Mouse (Mus musculus) kidney, adult 2 months (tissue): ENCODE data around the gene Pim1. TPM values are rescaled to one million over a fixed set of nuclear protein-coding genes. Genes with fewer than 3 reads are reported as not detected.
A peak's percentile ranks its signal among the peaks of the same experiment; 100 is the strongest.
"Not testable (repeated sequence)": the region's sequence is repeated elsewhere in the genome, so short reads cannot be mapped to it uniquely, and the experiment has no call there.

ENCODE experiments used
- DNase-seq: peaks from one replicate; pipeline ENCODE4 v3.0.0; 2021
- H3K27ac ChIP-seq: fragments of 200-500 bp; 2 replicates; pipeline ENCODE4 v1.5.1; 2012; ENCODE audit warnings: low read depth, low read length, control low read depth, inconsistent platforms; ENCODE audit not compliant: insufficient read depth
- H3K27me3 ChIP-seq: fragments of 200-500 bp; replicated peaks from 2 replicates; pipeline ENCODE4 v1.6.1; 2012; ENCODE audit warnings: mild to moderate bottlenecking, moderate library complexity, low read length, inconsistent platforms; ENCODE audit not compliant: control insufficient read depth, insufficient read depth
- H3K36me3 ChIP-seq: fragments of 200-500 bp; 2 replicates; pipeline ENCODE4 v1.6.1; 2012; ENCODE audit warnings: mild to moderate bottlenecking, moderate library complexity, low read length, inconsistent platforms; ENCODE audit not compliant: control insufficient read depth, insufficient read depth
- H3K4me1 ChIP-seq: fragments of 200-500 bp; 2 replicates; pipeline ENCODE4 v1.6.1; 2011; ENCODE audit warnings: low read length; ENCODE audit not compliant: control insufficient read depth, insufficient read depth
- H3K4me3 ChIP-seq: fragments of 200-500 bp; 2 replicates; pipeline ENCODE4 v1.5.1; 2011; ENCODE audit warnings: mild to moderate bottlenecking, low read depth, low read length, control low read depth; ENCODE audit not compliant: insufficient read depth
- CTCF ChIP-seq: fragments of 200-500 bp; conservative IDR thresholded peaks from 2 replicates; pipeline ENCODE4 v1.5.1; 2011; ENCODE audit warnings: low read depth, mild to moderate bottlenecking, control low read depth, low read length, moderate library complexity, mixed read lengths; ENCODE audit not compliant: insufficient read depth, insufficient read length
- POLR2A ChIP-seq: fragments of 200-500 bp; IDR thresholded peaks from one replicate; pipeline ENCODE4 v1.6.1; 2011; ENCODE audit warnings: low read depth, low read length, control low read depth
- WGBS: fragments of 180-500 bp; shearing (Covaris S2); methylation state at CpG from one replicate; pipeline ENCODE4 v1.1.7; 2018; 5-methylcytosine and 5-hydroxymethylcytosine counted together
- polyA plus RNA-seq: library from polyadenylated mRNA; depleted of rRNA; stranded (reverse); fragments of >200 nt; gene quantifications from 2 replicates; pipeline ENCODE4 v1.2.3, GENCODE M21; 2012

The Pim1 gene
- polyA plus RNA-seq, 1 experiment = 18.8 TPM

- H3K4me3 ChIP-seq = no peak overlapping the region
- H3K4me1 ChIP-seq = peaks cover 4% of the 10 kb centered on the region; the same call in 1 of the 2 replicates
- WGBS = 79% methylated on average over 12 of the region's 12 CpGs
- no peaks in the 10 kb centered on the region for H3K36me3 ChIP-seq
- no peak for TF ChIP-seq CTCF
- TF ChIP-seq POLR2A = no peak
- no peak for DNase-seq
- no peaks in the 10 kb centered on the region for H3K27me3 ChIP-seq
- no peak overlapping the region for H3K27ac ChIP-seq
Measured at GRCm38 (mm10) chr17:29508927-29509608, 18.5 kb downstream of the Pim1 start.

DNA sequence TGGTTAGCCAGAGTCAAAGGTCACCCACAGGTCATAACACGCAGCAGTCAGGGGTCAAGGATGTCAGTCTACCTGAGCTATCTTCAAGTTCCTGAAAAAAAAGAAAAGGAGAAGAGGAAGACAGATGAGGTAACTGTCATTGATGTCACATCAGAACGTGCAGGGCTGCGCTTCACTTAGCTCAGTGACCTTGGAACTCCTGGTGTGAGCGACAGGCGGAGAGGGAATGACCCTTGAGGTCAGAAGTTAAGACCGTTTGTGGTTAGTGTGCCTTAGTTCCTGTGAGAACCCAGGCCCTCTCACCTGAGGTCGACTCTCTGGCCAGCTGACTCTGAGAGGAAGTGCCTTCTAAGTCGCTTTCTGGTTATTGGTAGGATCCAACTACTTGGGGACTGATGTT is 20.1 kb downstream of the Pim1 start:
- 58% methylated on average over 8 of the region's 8 CpGs for WGBS
- Histone ChIP-seq H3K4me1 (peaks cover 4% of the 10 kb centered on the region; the same call in 1 of the 2 replicates), H3K36me3 (no peaks in the 10 kb centered on the region), H3K27me3 (no peaks in the 10 kb centered on the region), H3K27ac (no peak overlapping the region), H3K4me3 (no peak overlapping the region)
- no peak for TF ChIP-seq CTCF
- TF ChIP-seq POLR2A = no peak
- DNase-seq = no peak

- Histone ChIP-seq H3K4me1 (peaks cover 4% of the 10 kb centered on the region; the same call in 1 of the 2 replicates), H3K36me3 (no peaks in the 10 kb centered on the region), H3K4me3 (no peak overlapping the region), H3K27ac (no peak overlapping the region), H3K27me3 (no peaks in the 10 kb centered on the region)
- peak; percentile 95 for TF ChIP-seq CTCF
- TF ChIP-seq POLR2A = no peak
- peak; percentile 77 for DNase-seq
- WGBS = 31% methylated on average over 13 of the region's 13 CpGs
Measured at GRCm38 (mm10) chr17:29513044-29513730, 22.6 kb downstream of the Pim1 start.

DNA sequence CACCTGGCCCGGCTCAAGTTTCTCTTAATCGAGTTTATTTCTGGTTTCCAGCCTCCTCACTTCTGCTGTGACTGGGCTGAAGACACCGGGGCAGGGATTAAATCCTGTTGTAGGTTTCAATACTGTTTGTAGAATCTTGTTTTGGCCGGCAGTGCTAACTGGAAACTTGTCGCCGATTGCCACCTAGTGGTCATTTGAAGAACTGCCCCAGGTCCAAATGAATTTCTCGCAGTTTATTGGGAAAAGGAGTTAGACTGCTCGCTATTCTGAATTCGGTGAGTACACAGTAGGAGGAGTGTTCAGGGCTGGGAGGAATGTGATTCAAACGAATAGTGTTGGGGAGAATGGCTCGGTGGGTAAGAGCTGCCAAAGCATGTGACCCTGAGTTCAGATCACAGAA is 23.9 kb downstream of the Pim1 start:
- peak; percentile 86 for DNase-seq
- no peaks in the 10 kb centered on the region for H3K27me3 ChIP-seq
- peak; percentile 82 for TF ChIP-seq CTCF
- TF ChIP-seq POLR2A = no peak
- no peak overlapping the region for H3K27ac ChIP-seq
- WGBS = 1% methylated on average over 11 of the region's 11 CpGs
- no peaks in the 10 kb centered on the region for H3K36me3 ChIP-seq
- no peak overlapping the region for H3K4me3 ChIP-seq
- peaks cover 4% of the 10 kb centered on the region; the same call in 1 of the 2 replicates for H3K4me1 ChIP-seq

GRCm38 (mm10) chr17:29518665-29519064 is 28.1 kb downstream of the Pim1 start:
- H3K27ac ChIP-seq, H3K27me3 ChIP-seq, H3K4me3 ChIP-seq, H3K4me1 ChIP-seq, H3K36me3 ChIP-seq, DNase-seq: not testable (repeated sequence)
- 83% methylated on average over 5 of the region's 5 CpGs for WGBS

GRCm38 (mm10) chr17:29519731-29520130 is 29.2 kb downstream of the Pim1 start:
- no peaks in the 10 kb centered on the region for H3K27me3 ChIP-seq
- no peaks in the 10 kb centered on the region for H3K4me1 ChIP-seq
- no peak for DNase-seq
- no peaks in the 10 kb centered on the region for H3K36me3 ChIP-seq
- H3K27ac ChIP-seq = no peak overlapping the region
- TF ChIP-seq CTCF (no peak), POLR2A (no peak)
- WGBS = 73% methylated on average over 8 of the region's 8 CpGs
- no peak overlapping the region for H3K4me3 ChIP-seq

DNA sequence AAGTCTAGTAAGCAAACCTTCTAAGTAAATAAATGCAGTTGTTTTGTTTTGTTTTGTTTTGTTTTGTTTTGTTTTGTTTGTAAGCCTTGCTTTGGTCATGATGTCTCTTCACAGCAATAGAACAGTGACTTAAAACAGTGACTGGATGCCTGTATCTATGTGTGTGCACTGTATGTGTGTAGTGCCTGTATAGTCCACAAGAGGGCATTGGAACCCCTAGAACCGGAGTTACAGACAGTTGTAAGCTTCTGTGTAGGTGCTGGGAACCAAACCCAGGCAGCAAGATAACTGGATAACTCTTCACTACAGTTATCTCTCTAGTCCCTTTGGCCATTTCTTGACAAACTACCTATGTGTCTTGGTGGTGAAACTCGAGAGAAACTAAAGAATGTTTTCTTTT is 35.1 kb downstream of the Pim1 start:
- Histone ChIP-seq H3K36me3 (no peaks in the 10 kb centered on the region), H3K4me3 (no peak overlapping the region), H3K27ac (no peak overlapping the region), H3K4me1 (no peaks in the 10 kb centered on the region), H3K27me3 (no peaks in the 10 kb centered on the region)
- DNase-seq = no peak
- TF ChIP-seq CTCF (no peak), POLR2A (no peak)
- WGBS = 82% methylated on average over 2 of the region's 2 CpGs
